Mouse (Mus musculus): Measurements from ENCODE around the gene Ppp2ca.
"Not testable (repeated sequence)": the region's sequence is repeated elsewhere in the genome, so short reads cannot be mapped to it uniquely, and the experiment has no call there.

The Ppp2ca gene

DNA sequence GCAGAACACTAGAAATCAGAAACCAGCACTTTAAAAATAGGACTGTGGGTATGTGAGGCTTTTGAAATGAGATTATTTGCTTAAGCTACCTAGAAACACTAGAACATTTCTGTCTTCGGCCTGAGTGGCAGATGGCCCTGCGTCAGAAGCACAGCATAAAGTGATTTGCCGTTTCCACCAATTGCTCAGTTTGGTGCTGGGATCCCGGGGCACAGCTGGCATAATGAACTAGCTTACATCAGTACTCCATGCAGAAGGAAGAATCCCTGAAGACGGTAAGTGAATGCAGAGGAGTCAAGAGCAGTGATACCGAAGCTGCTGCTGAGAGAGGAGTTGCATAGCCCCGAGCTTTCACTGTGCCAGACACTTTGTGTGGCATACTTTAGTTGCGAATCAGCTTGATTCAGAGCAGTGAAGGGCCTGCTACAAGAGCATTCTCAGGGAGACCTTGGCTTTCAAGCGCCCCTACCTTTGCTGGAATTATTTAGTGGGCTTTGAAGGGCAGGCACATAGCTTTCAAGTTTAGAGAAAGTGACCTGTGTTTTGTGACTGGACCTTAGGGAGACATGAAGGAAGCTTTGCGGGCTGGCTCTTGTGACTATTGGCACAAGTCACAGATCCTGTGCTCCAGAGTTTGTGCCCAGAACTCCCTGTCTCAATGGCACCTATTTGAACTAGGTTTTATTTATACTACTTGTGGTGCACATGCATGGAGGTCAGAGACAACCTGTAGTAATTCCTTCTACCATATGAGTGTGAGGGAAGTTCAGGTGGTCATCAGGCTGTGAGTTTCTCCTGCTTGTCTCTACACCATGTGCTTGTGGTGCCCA, 31.4 kb downstream of the Ppp2ca start:
- in situ Hi-C loops (cut with MboI, MseI): loop anchor here in 1 of 2 experiments (5.0 kb wide), 1 partner anchor 92 kb away; no protein-coding TSS in a partner anchor

- in situ Hi-C loops (cut with MboI, MseI): loop anchor here in 1 of 2 experiments (5.0 kb wide), 1 partner anchor 92 kb away; no protein-coding TSS in a partner anchor
Measured at GRCm38 (mm10) chr11:52130451-52131068, 32.1 kb downstream of the Ppp2ca start.

DNA sequence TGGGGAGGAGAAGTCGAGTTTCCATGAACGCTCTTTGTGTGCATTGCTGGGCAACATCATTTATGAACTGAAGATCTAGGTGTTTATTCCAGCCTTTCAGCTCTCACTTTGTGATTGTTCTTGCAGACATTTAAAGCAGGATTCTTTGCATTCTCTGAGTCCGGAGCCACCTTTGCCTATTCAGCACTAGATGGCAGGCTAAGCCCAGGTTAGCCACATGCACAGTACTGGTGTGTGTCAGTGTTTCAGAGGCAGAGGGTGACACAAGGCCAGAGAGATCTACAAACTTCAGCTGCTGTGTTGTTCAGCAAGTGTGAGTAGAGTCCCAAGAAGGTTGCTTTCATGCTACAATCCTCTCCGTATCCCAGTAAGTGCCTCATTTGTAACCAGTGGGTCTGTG, 45.2 kb downstream of the Ppp2ca start:
- in situ Hi-C loops (cut with MboI, MseI): not testable (repeated sequence)

- in situ Hi-C loops (cut with MboI, MseI): loop anchor here in 1 of 2 experiments (5.0 kb wide), 1 partner anchor 202 kb away; no protein-coding TSS in a partner anchor
Measured at GRCm38 (mm10) chr11:52145428-52145827, 46.9 kb downstream of the Ppp2ca start, which contains the start of gene Olfr1373. Gene Olfr1373 (minus strand): TSS chr11:52145528.

DNA sequence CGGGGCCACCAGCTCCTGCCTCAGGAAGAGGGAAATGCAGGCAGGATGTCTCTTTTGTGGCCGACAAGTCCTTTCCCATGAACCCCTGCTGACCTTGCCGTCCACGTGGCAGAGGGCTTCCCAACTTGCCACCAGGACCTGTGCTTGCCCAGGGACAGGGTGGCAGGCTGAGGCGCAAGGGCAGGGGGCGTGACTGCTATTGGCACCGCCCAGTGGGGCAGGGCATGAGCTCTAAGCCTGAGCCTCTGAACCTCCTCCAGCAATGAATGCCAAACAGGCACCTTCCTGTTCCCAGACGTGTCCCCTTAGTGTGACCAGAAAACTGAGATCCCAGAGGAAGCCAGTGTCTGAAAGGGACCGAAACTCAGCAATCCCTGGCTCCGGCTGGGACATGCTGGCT, 65.4 kb downstream of the Ppp2ca start:
- in situ Hi-C loops (cut with MboI, MseI): no loop called here

DNA sequence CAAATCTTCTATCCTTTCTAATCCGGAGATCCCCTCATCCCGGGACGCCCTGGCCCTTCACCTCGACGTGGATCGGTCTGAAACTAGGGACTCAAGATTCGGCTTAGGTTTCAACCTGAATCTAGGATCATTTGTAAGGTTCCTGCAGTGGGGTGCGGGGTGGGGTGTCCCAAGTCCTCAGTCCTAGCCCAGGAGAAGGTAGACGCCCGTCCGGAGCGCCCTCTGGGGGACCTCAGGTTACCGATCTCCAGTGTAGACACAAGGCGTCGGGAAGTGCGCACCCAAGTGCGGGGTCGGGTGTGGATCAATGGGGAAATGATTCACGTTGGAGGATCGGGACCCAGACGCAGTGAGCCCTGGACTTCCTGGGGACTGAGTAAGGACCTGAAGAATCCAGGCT, 68.6 kb downstream of the Ppp2ca start:
- in situ Hi-C loops (cut with MboI, MseI): no loop called here

DNA sequence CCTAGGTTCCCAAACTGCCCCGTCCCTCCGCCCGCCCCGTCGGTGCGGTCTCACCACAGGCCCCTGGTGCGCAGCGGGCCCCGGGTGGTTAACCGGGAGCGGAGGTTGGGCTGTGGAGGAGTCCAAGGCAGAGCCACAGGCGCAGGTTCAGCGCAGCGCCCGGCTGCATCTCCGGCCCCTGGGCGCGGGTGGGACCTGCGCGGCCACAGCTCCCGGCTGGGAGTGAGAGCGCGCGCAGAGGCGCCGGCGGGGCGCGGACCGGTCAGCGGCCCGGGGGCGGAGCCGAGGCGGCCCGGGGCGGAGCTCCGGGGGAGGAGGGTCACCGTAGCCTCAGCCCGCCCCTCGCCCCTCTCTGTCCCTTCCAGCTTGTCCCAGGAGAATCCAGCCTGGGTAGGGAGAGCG, 69.4 kb downstream of the Ppp2ca start:
- in situ Hi-C loops (cut with MboI, MseI): not testable (repeated sequence)

DNA sequence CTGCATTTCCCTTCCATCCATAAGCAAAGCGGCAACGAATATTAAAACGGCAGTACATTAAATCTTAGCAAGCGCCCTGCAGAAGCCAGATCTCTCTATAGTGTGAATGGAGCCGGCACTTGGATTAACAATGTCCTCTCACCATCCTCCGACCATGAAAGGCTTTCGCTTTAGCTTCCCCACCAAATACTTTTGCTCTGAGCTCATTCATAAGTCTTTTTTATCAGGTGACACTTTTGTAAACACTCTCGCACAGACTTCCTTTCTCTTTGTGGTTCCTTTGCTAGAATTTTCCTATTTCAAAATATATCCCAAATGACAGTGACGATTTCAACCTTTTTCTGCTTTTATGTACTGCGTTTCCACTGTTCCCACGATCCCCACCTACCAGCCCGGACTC, 70.0 kb downstream of the Ppp2ca start:
- in situ Hi-C loops (cut with MboI, MseI): no loop called here
